Mouse (Mus musculus): ENCODE measurements at regions not wholly inside any gene's neighbourhood (a gene's known extent, or its start where the extent isn't known, plus 50 kb on each side); places are given as distances from the start of the nearest gene placed in this dataset.

- Histone ChIP-seq H3K27ac (no peak overlapping the region), H3K4me3 (no peak overlapping the region), H3K9me3 (replicated peaks) (no peaks in the 10 kb centered on the region), H3K4me1 (peaks cover 12% of the 10 kb centered on the region; the same call in 1 of the 2 replicates), H3K36me3 (no peaks in the 10 kb centered on the region), H3K27me3 (ENCODE audit: low read depth, poor library complexity, severe bottlenecking) (no peaks in the 10 kb centered on the region)
- 76% methylated on average over 4 of the region's 4 CpGs for WGBS
- DNase-seq (ENCODE audit: low spot score) = no peak
These were observed 211.4 kb upstream of the Slc39a10 start for GRCm38 (mm10) chr1:47104055-47104454.

DNA sequence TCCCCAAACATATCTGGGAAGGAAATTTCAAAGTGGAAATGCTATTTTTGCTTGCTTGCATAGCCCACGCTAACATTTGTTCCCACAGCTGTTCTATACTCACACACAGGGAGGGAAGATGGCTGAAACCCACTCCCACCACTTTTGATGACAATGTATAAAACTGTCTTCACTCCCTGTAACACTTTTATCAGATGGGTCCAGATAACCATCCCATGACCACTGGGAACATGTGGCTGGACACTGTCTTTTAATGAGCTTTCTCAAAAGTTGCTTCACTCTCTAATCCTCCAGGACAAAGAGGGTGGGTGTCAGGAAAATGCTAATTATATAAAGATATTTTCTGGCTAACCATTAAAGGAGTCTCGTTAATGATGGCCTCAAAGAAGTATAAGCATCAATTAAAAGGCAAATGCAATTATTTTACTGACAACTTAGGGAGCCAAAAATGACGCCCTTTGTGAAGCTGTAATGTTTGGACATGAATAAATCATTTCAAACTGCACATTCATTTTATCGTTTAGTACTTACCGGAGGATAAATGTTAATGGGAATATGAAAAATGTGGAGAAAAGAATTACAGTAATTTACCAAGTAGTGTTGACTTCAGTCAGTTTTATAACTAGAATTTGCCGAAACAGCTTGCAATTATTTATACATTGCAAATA is 210.8 kb upstream of the Slc39a10 start:
- Histone ChIP-seq H3K36me3 (no peaks in the 10 kb centered on the region), H3K9me3 (replicated peaks) (no peaks in the 10 kb centered on the region), H3K4me1 (peaks cover 12% of the 10 kb centered on the region; the same call in 1 of the 2 replicates), H3K4me3 (no peak overlapping the region), H3K27me3 (ENCODE audit: low read depth, poor library complexity, severe bottlenecking) (no peaks in the 10 kb centered on the region), H3K27ac (no peak overlapping the region)
- no peak for DNase-seq (ENCODE audit: low spot score)
- 77% methylated on average over 6 of the region's 6 CpGs for WGBS

- H3K36me3 ChIP-seq = no peaks in the 10 kb centered on the region
- no peaks in the 10 kb centered on the region for H3K4me1 ChIP-seq
- DNase-seq (ENCODE audit: low spot score) = no peak
- no peak overlapping the region for H3K4me3 ChIP-seq
- H3K27me3 ChIP-seq (ENCODE audit: low read depth, poor library complexity, severe bottlenecking) = no peaks in the 10 kb centered on the region
- H3K9me3 ChIP-seq (replicated peaks) = no peaks in the 10 kb centered on the region
- 83% methylated on average over 7 of the region's 7 CpGs for WGBS
- H3K27ac ChIP-seq = no peak overlapping the region
These were observed 204.7 kb upstream of the Slc39a10 start for GRCm38 (mm10) chr1:47097084-47097996.

DNA sequence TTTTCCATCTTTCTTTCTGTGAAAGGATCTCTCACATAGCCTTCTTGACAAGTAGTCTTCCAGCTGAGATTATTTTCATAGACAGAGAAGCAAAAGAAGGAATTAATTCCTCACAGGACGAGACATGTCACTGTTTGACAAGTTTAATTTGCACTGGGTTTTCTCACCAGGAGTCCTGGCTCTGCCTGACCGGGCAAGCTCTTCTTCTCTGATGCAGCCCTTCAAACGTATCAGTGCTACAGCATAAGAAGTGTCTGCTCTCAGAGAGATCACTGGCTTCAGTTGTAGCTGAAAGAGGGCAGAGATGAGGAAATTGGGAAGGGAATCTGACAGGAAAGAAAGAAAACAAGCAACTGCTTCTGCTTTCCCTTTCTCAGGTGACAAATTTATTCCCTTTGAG is 201.8 kb upstream of the Slc39a10 start:
- no peaks in the 10 kb centered on the region for H3K4me1 ChIP-seq
- H3K27ac ChIP-seq = no peak overlapping the region
- H3K36me3 ChIP-seq = no peaks in the 10 kb centered on the region
- H3K4me3 ChIP-seq = no peak overlapping the region
- 52% methylated on average over 3 of the region's 3 CpGs for WGBS
- H3K9me3 ChIP-seq (replicated peaks) = no peaks in the 10 kb centered on the region
- H3K27me3 ChIP-seq (ENCODE audit: low read depth, poor library complexity, severe bottlenecking) = no peaks in the 10 kb centered on the region
- DNase-seq (ENCODE audit: low spot score) = no peak

- Histone ChIP-seq H3K4me1 (no peaks in the 10 kb centered on the region), H3K36me3 (no peaks in the 10 kb centered on the region), H3K27ac (no peak overlapping the region), H3K27me3 (ENCODE audit: low read depth, poor library complexity, severe bottlenecking) (no peaks in the 10 kb centered on the region), H3K9me3 (replicated peaks) (no peaks in the 10 kb centered on the region), H3K4me3 (no peak overlapping the region)
- whole genome bisulfite sequencing = 83% methylated on average over 6 of the region's 6 CpGs
- DNase-seq (ENCODE audit: low spot score) = no peak
These were observed 200.8 kb upstream of the Slc39a10 start for GRCm38 (mm10) chr1:47093289-47093947.

GRCm38 (mm10) chr1:47076423-47076822 is 183.8 kb upstream of the Slc39a10 start:
- DNase-seq (ENCODE audit: low spot score) = no peak
- Histone ChIP-seq H3K4me3 (no peak overlapping the region), H3K9me3 (replicated peaks) (no peaks in the 10 kb centered on the region), H3K4me1 (no peaks in the 10 kb centered on the region), H3K36me3 (no peaks in the 10 kb centered on the region), H3K27ac (no peak overlapping the region), H3K27me3 (ENCODE audit: low read depth, poor library complexity, severe bottlenecking) (no peaks in the 10 kb centered on the region)
- 86% methylated on average over 7 of the region's 7 CpGs for WGBS

DNA sequence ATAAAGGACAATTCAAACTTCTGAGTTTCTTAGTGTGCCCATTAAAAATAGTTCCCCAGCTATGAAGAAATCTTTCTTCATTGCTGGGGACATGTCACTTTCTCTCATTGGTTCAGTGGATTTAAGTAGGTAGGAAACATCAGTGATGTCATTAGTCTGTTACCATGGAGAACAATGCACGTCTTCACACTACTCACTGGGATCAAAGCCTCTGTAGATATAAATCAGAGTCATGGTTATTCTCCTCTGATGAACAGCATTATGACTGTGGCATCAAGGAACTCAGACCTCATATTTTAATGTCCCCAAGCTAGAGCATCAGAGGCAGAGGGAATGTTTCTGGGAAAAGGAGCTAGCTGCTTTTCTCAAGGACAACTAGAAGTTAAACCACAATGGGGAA is 165.5 kb upstream of the Slc39a10 start:
- Histone ChIP-seq H3K27me3 (ENCODE audit: low read depth, poor library complexity, severe bottlenecking) (no peaks in the 10 kb centered on the region), H3K27ac (no peak overlapping the region), H3K4me1 (no peaks in the 10 kb centered on the region), H3K4me3 (no peak overlapping the region), H3K36me3 (no peaks in the 10 kb centered on the region), H3K9me3 (replicated peaks) (no peaks in the 10 kb centered on the region)
- no peak for DNase-seq (ENCODE audit: low spot score)
- 68% methylated on average over 1 of the region's 1 CpGs for WGBS

- Histone ChIP-seq H3K4me1 (no peaks in the 10 kb centered on the region), H3K27ac (no peak overlapping the region), H3K9me3 (replicated peaks) (no peaks in the 10 kb centered on the region), H3K27me3 (ENCODE audit: low read depth, poor library complexity, severe bottlenecking) (no peaks in the 10 kb centered on the region), H3K36me3 (no peaks in the 10 kb centered on the region), H3K4me3 (no peak overlapping the region)
- WGBS = 62% methylated on average over 3 of the region's 3 CpGs
- DNase-seq (ENCODE audit: low spot score) = no peak
These were observed 164.7 kb upstream of the Slc39a10 start for GRCm38 (mm10) chr1:47057344-47057743.

- Histone ChIP-seq H3K4me1 (0 out of 2 replicates have a peak, but pooled peaks cover 4% of the 10 kb centered on the region), H3K9me3 (replicated peaks) (no peaks in the 10 kb centered on the region), H3K4me3 (no peak overlapping the region), H3K36me3 (no peaks in the 10 kb centered on the region), H3K27ac (no peak overlapping the region), H3K27me3 (ENCODE audit: low read depth, poor library complexity, severe bottlenecking) (no peaks in the 10 kb centered on the region)
- DNase-seq (ENCODE audit: low spot score) = no peak
These were observed 158.5 kb upstream of the Slc39a10 start for GRCm38 (mm10) chr1:47051109-47051508.

- Histone ChIP-seq H3K4me3 (no peak overlapping the region), H3K4me1 (0 out of 2 replicates have a peak, but pooled peaks cover 4% of the 10 kb centered on the region), H3K9me3 (replicated peaks) (no peaks in the 10 kb centered on the region), H3K27me3 (ENCODE audit: low read depth, poor library complexity, severe bottlenecking) (no peaks in the 10 kb centered on the region), H3K27ac (no peak overlapping the region), H3K36me3 (no peaks in the 10 kb centered on the region)
- no peak for DNase-seq (ENCODE audit: low spot score)
- 59% methylated on average over 1 of the region's 1 CpGs for WGBS
These were observed 157.8 kb upstream of the Slc39a10 start for GRCm38 (mm10) chr1:47050492-47050891.

DNA sequence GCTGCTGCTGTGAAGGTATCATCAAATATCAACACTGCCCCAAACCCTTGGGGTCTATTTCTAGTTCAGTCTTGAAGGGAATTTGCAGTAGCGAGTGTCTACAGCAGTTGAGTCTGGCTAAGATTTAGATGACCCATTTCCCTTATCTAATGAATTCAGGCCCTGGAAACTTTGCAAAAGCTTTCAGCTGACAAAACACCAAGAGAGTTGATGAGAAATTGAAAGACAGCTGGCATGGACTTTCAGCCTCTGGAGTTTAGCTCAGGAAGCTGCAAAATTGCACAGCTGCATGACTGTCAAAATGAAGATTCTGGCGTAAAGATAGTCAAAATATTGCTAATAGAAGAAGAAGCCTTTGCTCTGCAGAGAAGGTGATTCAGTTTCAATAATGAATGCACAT is 144.9 kb upstream of the Slc39a10 start:
- H3K9me3 ChIP-seq (replicated peaks) = no peaks in the 10 kb centered on the region
- no peak overlapping the region for H3K27ac ChIP-seq
- no peaks in the 10 kb centered on the region for H3K36me3 ChIP-seq
- H3K4me1 ChIP-seq = 0 out of 2 replicates have a peak, but pooled peaks cover 5% of the 10 kb centered on the region
- DNase-seq (ENCODE audit: low spot score) = no peak
- no peak overlapping the region for H3K4me3 ChIP-seq
- H3K27me3 ChIP-seq (ENCODE audit: low read depth, poor library complexity, severe bottlenecking) = no peaks in the 10 kb centered on the region
- WGBS = 88% methylated on average over 2 of the region's 2 CpGs

- H3K9me3 ChIP-seq (replicated peaks) = no peaks in the 10 kb centered on the region
- no peak for DNase-seq (ENCODE audit: low spot score)
- H3K4me1 ChIP-seq = no peaks in the 10 kb centered on the region
- 3% methylated on average over 1 of the region's 1 CpGs for WGBS
- H3K36me3 ChIP-seq = no peaks in the 10 kb centered on the region
- H3K27ac ChIP-seq = no peak overlapping the region
- H3K27me3 ChIP-seq (ENCODE audit: low read depth, poor library complexity, severe bottlenecking) = no peaks in the 10 kb centered on the region
- H3K4me3 ChIP-seq = no peak overlapping the region
These were observed 126.7 kb upstream of the Slc39a10 start for GRCm38 (mm10) chr1:47019356-47019755.

GRCm38 (mm10) chr1:47014526-47014925 is 121.9 kb upstream of the Slc39a10 start:
- DNase-seq (ENCODE audit: low spot score) = no peak
- H3K27ac ChIP-seq = no peak overlapping the region
- no peaks in the 10 kb centered on the region for H3K4me1 ChIP-seq
- no peaks in the 10 kb centered on the region for H3K36me3 ChIP-seq
- no peaks in the 10 kb centered on the region for H3K9me3 ChIP-seq (replicated peaks)
- H3K27me3 ChIP-seq (ENCODE audit: low read depth, poor library complexity, severe bottlenecking) = no peaks in the 10 kb centered on the region
- no peak overlapping the region for H3K4me3 ChIP-seq
- 95% methylated on average over 1 of the region's 1 CpGs for WGBS

Data from limb, embryonic 10.5 days (tissue).